Mouse (Mus musculus): ENCODE results near the gene Kcnh7. TPM values are rescaled to one million over a fixed set of nuclear protein-coding genes. Genes with fewer than 3 reads are reported as not detected.

Kcnh7 gene
- polyA plus RNA-seq, 1 experiment from 2014 or later, result 0.16 TPM

- ATAC-seq (ENCODE audit: low FRiP score, low TSS enrichment) (no peak), DNase-seq (ENCODE audit: low spot score) (no peak)
- WGBS, result 35% methylated on average over 2 of the region's 2 CpGs
- no peak overlapping the region for H3K4me3 ChIP-seq (ENCODE audit: low read depth, low read length)
- no peak overlapping the region for H3K27ac ChIP-seq (replicated peaks)
- H3K27me3 ChIP-seq (ENCODE audit: control insufficient read depth, insufficient read depth, low read length), result no peaks in the 10 kb centered on the region
- no peak for TF ChIP-seq CTCF (IDR thresholded peaks at IDR 0.05; ENCODE audit: low read depth)
- no peak for TF ChIP-seq EP300 (optimal IDR thresholded peaks at IDR 0.05)
- no peak overlapping the region for H3K4me2 ChIP-seq (replicated peaks; ENCODE audit: low read depth)
- H3K9me3 ChIP-seq (ENCODE audit: control insufficient read depth, low read length), result no peaks in the 10 kb centered on the region
- H3K36me3 ChIP-seq (ENCODE audit: control insufficient read depth, insufficient read depth, low read length), result no peaks in the 10 kb centered on the region
- H3K4me1 ChIP-seq (replicated peaks; ENCODE audit: control insufficient read depth, insufficient read depth), result no peaks in the 10 kb centered on the region
- no peak overlapping the region for H3K9ac ChIP-seq (ENCODE audit: low read length)
Observed at GRCm38 (mm10) chr2:63127762-63128516, 56.1 kb downstream of the Kcnh7 start.

- WGBS, result 58% methylated on average over 3 of the region's 3 CpGs
- no peak overlapping the region for H3K27ac ChIP-seq (replicated peaks)
- H3K9me3 ChIP-seq (ENCODE audit: control insufficient read depth, low read length), result no peaks in the 10 kb centered on the region
- H3K27me3 ChIP-seq (ENCODE audit: control insufficient read depth, insufficient read depth, low read length), result no peaks in the 10 kb centered on the region
- no peak overlapping the region for H3K4me3 ChIP-seq (ENCODE audit: low read depth, low read length)
- H3K36me3 ChIP-seq (ENCODE audit: control insufficient read depth, insufficient read depth, low read length), result no peaks in the 10 kb centered on the region
- peak; percentile 73; the same call in 1 of the 2 replicates for ATAC-seq (ENCODE audit: low FRiP score, low TSS enrichment)
- no peak for TF ChIP-seq EP300 (optimal IDR thresholded peaks at IDR 0.05)
- no peak for TF ChIP-seq CTCF (IDR thresholded peaks at IDR 0.05; ENCODE audit: low read depth)
- no peak for DNase-seq (ENCODE audit: low spot score)
- no peaks in the 10 kb centered on the region for H3K4me1 ChIP-seq (replicated peaks; ENCODE audit: control insufficient read depth, insufficient read depth)
- H3K4me2 ChIP-seq (replicated peaks; ENCODE audit: low read depth), result no peak overlapping the region
- no peak overlapping the region for H3K9ac ChIP-seq (ENCODE audit: low read length)
Observed at GRCm38 (mm10) chr2:63120316-63120715, 63.8 kb downstream of the Kcnh7 start.

GRCm38 (mm10) chr2:63117209-63118193, 66.6 kb downstream of the Kcnh7 start:
- WGBS, result 65% methylated on average over 4 of the region's 4 CpGs
- no peak for ATAC-seq (ENCODE audit: low FRiP score, low TSS enrichment)

GRCm38 (mm10) chr2:63105971-63106370, 78.1 kb downstream of the Kcnh7 start:
- ATAC-seq (ENCODE audit: low FRiP score, low TSS enrichment), result no peak
- no peak overlapping the region for H3K27ac ChIP-seq (replicated peaks)
- WGBS, result 62% methylated on average over 2 of the region's 2 CpGs
- no peak overlapping the region for H3K4me2 ChIP-seq (replicated peaks; ENCODE audit: low read depth)
- TF ChIP-seq CTCF (IDR thresholded peaks at IDR 0.05; ENCODE audit: low read depth) (no peak), EP300 (optimal IDR thresholded peaks at IDR 0.05) (no peak)
- H3K9me3 ChIP-seq (ENCODE audit: control insufficient read depth, low read length), result no peaks in the 10 kb centered on the region
- no peak overlapping the region for H3K9ac ChIP-seq (ENCODE audit: low read length)
- H3K4me3 ChIP-seq (ENCODE audit: low read depth, low read length), result no peak overlapping the region
- H3K36me3 ChIP-seq (ENCODE audit: control insufficient read depth, insufficient read depth, low read length), result no peaks in the 10 kb centered on the region
- H3K27me3 ChIP-seq (ENCODE audit: control insufficient read depth, insufficient read depth, low read length), result no peaks in the 10 kb centered on the region
- no peaks in the 10 kb centered on the region for H3K4me1 ChIP-seq (replicated peaks; ENCODE audit: control insufficient read depth, insufficient read depth)
- no peak for DNase-seq (ENCODE audit: low spot score)

More at GRCm38 (mm10) chr2:63117209-63118193, 66.6 kb downstream of the Kcnh7 start:
- Histone ChIP-seq H3K27ac (replicated peaks) (no peak overlapping the region), H3K4me2 (replicated peaks; ENCODE audit: low read depth) (no peak overlapping the region), H3K4me1 (replicated peaks; ENCODE audit: control insufficient read depth, insufficient read depth) (no peaks in the 10 kb centered on the region), H3K36me3 (ENCODE audit: control insufficient read depth, insufficient read depth, low read length) (no peaks in the 10 kb centered on the region), H3K9ac (ENCODE audit: low read length) (no peak overlapping the region), H3K27me3 (ENCODE audit: control insufficient read depth, insufficient read depth, low read length) (no peaks in the 10 kb centered on the region), H3K9me3 (ENCODE audit: control insufficient read depth, low read length) (no peaks in the 10 kb centered on the region), H3K4me3 (ENCODE audit: low read depth, low read length) (no peak overlapping the region)
- no peak for DNase-seq (ENCODE audit: low spot score)
- TF ChIP-seq CTCF (IDR thresholded peaks at IDR 0.05; ENCODE audit: low read depth), result no peak
- TF ChIP-seq EP300 (optimal IDR thresholded peaks at IDR 0.05), result no peak

GRCm38 (mm10) chr2:63099676-63100075, 84.4 kb downstream of the Kcnh7 start:
- H3K9me3 ChIP-seq (ENCODE audit: control insufficient read depth, low read length), result no peaks in the 10 kb centered on the region
- H3K4me2 ChIP-seq (replicated peaks; ENCODE audit: low read depth), result no peak overlapping the region
- H3K36me3 ChIP-seq (ENCODE audit: control insufficient read depth, insufficient read depth, low read length), result no peaks in the 10 kb centered on the region
- ATAC-seq (ENCODE audit: low FRiP score, low TSS enrichment), result no peak
- no peaks in the 10 kb centered on the region for H3K4me1 ChIP-seq (replicated peaks; ENCODE audit: control insufficient read depth, insufficient read depth)
- no peak overlapping the region for H3K9ac ChIP-seq (ENCODE audit: low read length)
- no peak overlapping the region for H3K4me3 ChIP-seq (ENCODE audit: low read depth, low read length)
- no peaks in the 10 kb centered on the region for H3K27me3 ChIP-seq (ENCODE audit: control insufficient read depth, insufficient read depth, low read length)
- no peak overlapping the region for H3K27ac ChIP-seq (replicated peaks)
- DNase-seq (ENCODE audit: low spot score), result no peak
- no peak for TF ChIP-seq CTCF (IDR thresholded peaks at IDR 0.05; ENCODE audit: low read depth)
- TF ChIP-seq EP300 (optimal IDR thresholded peaks at IDR 0.05), result no peak

All from stomach, postnatal 0 days (tissue).